ENCODE assay signal across 12 mouse cellular contexts in the genomic region with DNA sequence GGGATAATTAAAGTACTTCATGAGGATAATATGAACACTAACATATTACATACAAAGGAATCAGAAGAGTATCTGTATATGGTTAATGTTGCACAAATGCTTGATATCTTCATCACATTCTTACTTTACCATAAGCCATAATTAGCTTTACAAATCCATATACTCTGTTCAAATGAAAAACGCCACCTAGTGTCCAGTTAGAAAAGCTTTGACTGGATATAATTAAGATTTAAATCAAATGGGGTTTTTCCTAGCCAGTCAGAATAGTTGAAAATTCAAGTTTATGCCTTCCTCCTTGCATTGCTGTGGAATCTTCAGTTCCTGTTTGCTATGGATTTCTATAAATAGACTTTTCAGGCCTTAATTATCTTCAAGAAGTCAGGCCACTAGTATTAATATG. TPM values are rescaled to one million over a fixed set of nuclear protein-coding genes. Genes with fewer than 3 reads are reported as not detected.
DNase-seq lines count a peak whose midpoint lies in the region; ATAC-seq and TF ChIP-seq lines count a peak whose summit lies in the region.
"Had no signal": no experiment of that assay in that cellular context is flagged by ENCODE, and none has a peak within 500 bp of the region (broad histone marks: within the 10 kb centered on the region; RNA-seq: fewer than 3 reads in every experiment).

No protein-coding gene starts in this region.

- ATAC-seq in megakaryocyte progenitor cell, adult 5-6 weeks (replicated peaks; ENCODE audit: poor library complexity), result peak; percentile 66

- H3K4me3 ChIP-seq in cerebellum, adult 2 months (replicated peaks; ENCODE audit: insufficient read depth, low read depth, low read length), result no peak overlapping the region
- H3K4me3 ChIP-seq in left cerebral cortex, adult 2 months, result no peak overlapping the region
- H3K4me3 ChIP-seq in MEL (ENCODE audit: control insufficient read depth in 1 of 2, insufficient read depth in 1 of 2, low read depth in 2 of 2, low read length in 2 of 2), result no peak overlapping the region
- H3K4me3 ChIP-seq: erythroblast, embryonic 14.5 days; limb, embryonic 12.5 days; midbrain, embryonic 10.5 days had no signal

- TF ChIP-seq RAD21 in MEL (IDR thresholded peaks at IDR 0.05; ENCODE audit: low read depth, low read length), result peak; percentile 55

- DNase-seq in cerebellum, adult 2 months, result no peak
- no peak for DNase-seq in cerebellum, postnatal 10 days
- no peak for DNase-seq in left cerebral cortex, adult 2 months (ENCODE audit: extremely low spot score in 1 of 2, low spot score in 2 of 2)
- DNase-seq in left cerebral cortex, postnatal 14 days (ENCODE audit: low spot score in 2 of 2), result no peak
- peak; percentile 65 for DNase-seq in MEL (ENCODE audit: low read depth, low spot score)
- no peak for DNase-seq in MN1 (ENCODE audit: low spot score)
- DNase-seq in adrenal gland, adult (ENCODE audit: inconsistent age in 2 of 2, low spot score in 1 of 2), result no peak
- DNase-seq: gastrocnemius, postnatal 10 days had no signal

- no peak overlapping the region for H3K9ac ChIP-seq in MEL (ENCODE audit: control insufficient read depth, low read depth, low read length, poor library complexity, severe bottlenecking)
- H3K9ac ChIP-seq: limb, embryonic 12.5 days had no signal

- H3K36me3 ChIP-seq in MEL (ENCODE audit: control insufficient read depth in 1 of 2, insufficient read depth in 2 of 2, low read length in 2 of 2), result no peaks in the 10 kb centered on the region
- H3K36me3 ChIP-seq: limb, embryonic 12.5 days had no signal

- H3K27me3 ChIP-seq in cerebellum, adult 2 months (ENCODE audit: control insufficient read depth, insufficient read depth, low read length), result no peaks in the 10 kb centered on the region
- H3K27me3 ChIP-seq in MEL (ENCODE audit: control insufficient read depth in 1 of 2, insufficient read depth in 2 of 2, low read length in 2 of 2), result no peaks in the 10 kb centered on the region
- H3K27me3 ChIP-seq: limb, embryonic 12.5 days had no signal

- no peak for TF ChIP-seq POLR2A in cerebellum, adult 2 months (IDR thresholded peaks at IDR 0.05; ENCODE audit: borderline replicate concordance, insufficient read depth, low read length)
- no peak for TF ChIP-seq POLR2A in MEL (IDR thresholded peaks at IDR 0.05; ENCODE audit: control insufficient read depth in 1 of 2, insufficient read depth in 1 of 2, low read depth in 1 of 2, low read length in 2 of 2, poor library complexity in 1 of 2)

- TF ChIP-seq CTCF in cerebellum, adult 2 months (IDR thresholded peaks at IDR 0.05; ENCODE audit: borderline replicate concordance, insufficient read depth, low read depth, low read length), result 0 out of 2 replicates have a peak, but pooled peaks have one; percentile 9
- peak; percentile 61 for TF ChIP-seq CTCF in left cerebral cortex, adult 2 months (IDR thresholded peaks at IDR 0.05)
- peak in 2 of 3 experiments; percentile 27 to 69; a peak in 3 of 6 replicates for TF ChIP-seq CTCF in MEL (IDR thresholded peaks at IDR 0.05 in 2 of 3, conservative IDR thresholded peaks at IDR 0.05 in 1 of 3; ENCODE audit: control insufficient read depth in 1 of 3, insufficient read depth in 1 of 3, low read depth in 2 of 3, low read length in 3 of 3, poor library complexity in 1 of 3, severe bottlenecking in 1 of 3)

- WGBS in cerebellum, adult 2 months, result 12% methylated on average over 1 of the region's 1 CpGs

- no peaks in the 10 kb centered on the region for H3K9me3 ChIP-seq in MEL (replicated peaks; ENCODE audit: insufficient read depth, low read length)
- H3K9me3 ChIP-seq: limb, embryonic 12.5 days; midbrain, embryonic 10.5 days had no signal

- H3K27ac ChIP-seq in cerebellum, adult 2 months (ENCODE audit: insufficient read depth, low read length), result no peak overlapping the region
- no peak overlapping the region for H3K27ac ChIP-seq in left cerebral cortex, adult 2 months
- no peak overlapping the region for H3K27ac ChIP-seq in MEL (ENCODE audit: control insufficient read depth, low read depth, low read length)
- H3K27ac ChIP-seq: limb, embryonic 12.5 days; midbrain, embryonic 10.5 days had no signal

- intact Hi-C loops in left cerebral cortex, adult 2 months (cut with DNase I), result loop anchor here (10.0 kb wide), 1 partner anchor 210 kb away; no protein-coding TSS in a partner anchor
- intact Hi-C loops in left cerebral cortex, postnatal 14 days (cut with DNase I), result no loop called here

- TF ChIP-seq EP300 in MEL (IDR thresholded peaks at IDR 0.05; ENCODE audit: low read depth in 1 of 2, low read length in 2 of 2), result no peak

- no peaks in the 10 kb centered on the region for H3K79me2 ChIP-seq in MEL (ENCODE audit: control insufficient read depth, insufficient read depth, low read length, poor library complexity)

- H3K4me1 ChIP-seq in cerebellum, adult 2 months (ENCODE audit: control insufficient read depth, insufficient read depth, low read length), result no peaks in the 10 kb centered on the region
- H3K4me1 ChIP-seq in MEL (ENCODE audit: control insufficient read depth in 1 of 2, insufficient read depth in 2 of 2, low read length in 2 of 2), result no peaks in the 10 kb centered on the region
- H3K4me1 ChIP-seq: limb, embryonic 12.5 days; midbrain, embryonic 10.5 days had no signal

TF ChIP-seq in MEL, 35 proteins besides CTCF, POLR2A, EP300 and RAD21:
- TF ChIP-seq SMC3 (IDR thresholded peaks at IDR 0.05; ENCODE audit: low read depth, low read length) (peak; percentile 72), ZNF384 (IDR thresholded peaks at IDR 0.05; ENCODE audit: low read depth, low read length) (no peak), E2F4 (IDR thresholded peaks at IDR 0.05; ENCODE audit: borderline replicate concordance, low read depth, low read length) (no peak)

RNA-seq across cellular contexts. Expression of a gene that starts 16.8 kb away (rescaled TPM):
- 117 and 136 TPM in 2 replicates for polyA plus RNA-seq in cerebellum, adult 2 months (2012; rRNA removed)
- 10 to 100 TPM; 93.3 TPM for total RNA-seq in left cerebral cortex, adult 2 months (2021)
- 10 to 100 TPM; 58.2 to 59.7 TPM for total RNA-seq in left cerebral cortex, postnatal 14 days (2021)
- 4.7 and 6.2 TPM in 2 replicates for total RNA-seq in MEL (2012; rRNA removed)
- polyA plus RNA-seq in MEL (2012; ENCODE audit: insufficient read depth in 1 of 2, insufficient read length in 2 of 2, low read depth in 1 of 2, low replicate concordance in 2 of 2, missing spikeins in 1 of 2), result 10 to 100 TPM in 1 of 2 experiments, not detected in 1; 13.2 TPM
- 16.3 and 19.7 TPM in 2 replicates for total RNA-seq in megakaryocyte progenitor cell, adult 5-6 weeks (2015)
- 14.5 and 19.1 TPM in 2 replicates for total RNA-seq in megakaryocyte progenitor cell, adult 5-6 weeks (2017)

RNA-seq across cellular contexts. Expression of a gene that starts 35.9 kb away (rescaled TPM):
- 52.2 and 55.9 TPM in 2 replicates for polyA plus RNA-seq in cerebellum, adult 2 months (2012; rRNA removed)
- 10 to 100 TPM; 44.1 to 48.0 TPM for total RNA-seq in left cerebral cortex, adult 2 months (2021)
- total RNA-seq in left cerebral cortex, postnatal 14 days (2021), result 10 to 100 TPM; 35.5 to 36.2 TPM
- not detected in 2 replicates for total RNA-seq in MEL (2012; rRNA removed)
- polyA plus RNA-seq in MEL (2012; ENCODE audit: insufficient read depth in 1 of 2, insufficient read length in 2 of 2, low read depth in 1 of 2, low replicate concordance in 2 of 2, missing spikeins in 1 of 2), result not detected
- 3.9 and 7.0 TPM in 2 replicates for total RNA-seq in megakaryocyte progenitor cell, adult 5-6 weeks (2015)
- 5.4 and 6.2 TPM in 2 replicates for total RNA-seq in megakaryocyte progenitor cell, adult 5-6 weeks (2017)
- polyA plus RNA-seq: erythroblast, embryonic 14.5 days had no signal

Comparison
In these comparisons a context has a peak if more than half of its experiments do, and no peak if none do; other contexts are left out.
1. CTCF ChIP-seq: peak in every context shown above with its lines; median percentile 61 in left cerebral cortex, adult 2 months; 48 in MEL; 9 in cerebellum, adult 2 months.
2. RNA of a gene that starts 35.9 kb away (total RNA-seq): 44.1 to 48.0 TPM in left cerebral cortex, adult 2 months and 35.5 to 36.2 TPM in left cerebral cortex, postnatal 14 days; 3.9 to 7.0 TPM in megakaryocyte progenitor cell, adult 5-6 weeks and not detected in MEL; every median in the first group is over 4 times any median in the second.